Mouse (Mus musculus): Measurements from ENCODE around the gene Slc22a20. TPM values are rescaled to one million over a fixed set of nuclear protein-coding genes. Genes with fewer than 3 reads are reported as not detected.

Gene Slc22a20
- polyA plus RNA-seq, 1 experiment from 2014 or later, result not detected

GRCm38 (mm10) chr19:5957371-5957770 is 28.6 kb downstream of the Slc22a20 start:
- Histone ChIP-seq H3K4me3 (no peak overlapping the region), H3K9me3 (no peaks in the 10 kb centered on the region), H3K27me3 (replicated peaks; ENCODE audit: low read depth, poor library complexity, severe bottlenecking) (no peaks in the 10 kb centered on the region), H3K4me1 (peaks cover 31% of the 10 kb centered on the region), H3K27ac (replicated peaks) (no peak overlapping the region), H3K36me3 (replicated peaks) (peaks cover 91% of the 10 kb centered on the region)
- DNase-seq (ENCODE audit: low spot score), result no peak
- WGBS, result 82% methylated on average over 5 of the region's 5 CpGs

GRCm38 (mm10) chr19:5956685-5957084 is 29.3 kb downstream of the Slc22a20 start:
- Histone ChIP-seq H3K4me1 (peaks cover 34% of the 10 kb centered on the region), H3K4me3 (no peak overlapping the region), H3K36me3 (replicated peaks) (peaks cover 96% of the 10 kb centered on the region), H3K27ac (replicated peaks) (no peak overlapping the region), H3K27me3 (replicated peaks; ENCODE audit: low read depth, poor library complexity, severe bottlenecking) (no peaks in the 10 kb centered on the region), H3K9me3 (no peaks in the 10 kb centered on the region)
- peak; percentile 81 for DNase-seq (ENCODE audit: low spot score)
- WGBS, result 37% methylated on average over 3 of the region's 3 CpGs

- H3K27me3 ChIP-seq (replicated peaks; ENCODE audit: low read depth, poor library complexity, severe bottlenecking), result no peaks in the 10 kb centered on the region
- peaks cover 96% of the 10 kb centered on the region for H3K36me3 ChIP-seq (replicated peaks)
- WGBS, result 85% methylated on average over 28 of the region's 28 CpGs
- no peak for DNase-seq (ENCODE audit: low spot score)
- peaks cover 31% of the 10 kb centered on the region for H3K4me1 ChIP-seq
- no peak overlapping the region; the same call in 1 of the 2 replicates for H3K27ac ChIP-seq (replicated peaks)
- H3K9me3 ChIP-seq, result no peaks in the 10 kb centered on the region
- H3K4me3 ChIP-seq, result peak overlapping the region; percentile 2; the same call in 1 of the 2 replicates
Observed at GRCm38 (mm10) chr19:5955704-5956670, 30.0 kb downstream of the Slc22a20 start.

GRCm38 (mm10) chr19:5954936-5955335 is 31.0 kb downstream of the Slc22a20 start:
- H3K36me3 ChIP-seq (replicated peaks), result peaks cover 96% of the 10 kb centered on the region

GRCm38 (mm10) chr19:5954031-5954710 is 31.8 kb downstream of the Slc22a20 start:
- H3K36me3 ChIP-seq (replicated peaks), result peaks cover 96% of the 10 kb centered on the region
- H3K4me3 ChIP-seq, result no peak overlapping the region
- H3K4me1 ChIP-seq, result peaks cover 29% of the 10 kb centered on the region
- 88% methylated on average over 22 of the region's 22 CpGs for WGBS
- DNase-seq (ENCODE audit: low spot score), result no peak
- no peaks in the 10 kb centered on the region for H3K9me3 ChIP-seq
- no peak overlapping the region for H3K27ac ChIP-seq (replicated peaks)
- H3K27me3 ChIP-seq (replicated peaks; ENCODE audit: low read depth, poor library complexity, severe bottlenecking), result no peaks in the 10 kb centered on the region

More at GRCm38 (mm10) chr19:5954936-5955335, 31.0 kb downstream of the Slc22a20 start:
- Histone ChIP-seq H3K4me3 (no peak overlapping the region), H3K27ac (replicated peaks) (no peak overlapping the region), H3K27me3 (replicated peaks; ENCODE audit: low read depth, poor library complexity, severe bottlenecking) (no peaks in the 10 kb centered on the region), H3K4me1 (peaks cover 29% of the 10 kb centered on the region), H3K9me3 (no peaks in the 10 kb centered on the region)
- no peak for DNase-seq (ENCODE audit: low spot score)
- WGBS, result 91% methylated on average over 10 of the region's 10 CpGs

- DNase-seq (ENCODE audit: low spot score), result no peak
- WGBS, result 93% methylated on average over 19 of the region's 19 CpGs
- H3K4me3 ChIP-seq, result 0 out of 2 replicates have a peak overlapping the region, but pooled peaks have one; percentile 8
- peaks cover 29% of the 10 kb centered on the region for H3K4me1 ChIP-seq
- no peaks in the 10 kb centered on the region for H3K9me3 ChIP-seq
- peak overlapping the region; percentile 70; the same call in 1 of the 2 replicates for H3K27ac ChIP-seq (replicated peaks)
- peaks cover 96% of the 10 kb centered on the region for H3K36me3 ChIP-seq (replicated peaks)
- H3K27me3 ChIP-seq (replicated peaks; ENCODE audit: low read depth, poor library complexity, severe bottlenecking), result no peaks in the 10 kb centered on the region
Observed at GRCm38 (mm10) chr19:5953201-5953770, 32.7 kb downstream of the Slc22a20 start.

- Histone ChIP-seq H3K4me3 (no peak overlapping the region; the same call in 1 of the 2 replicates), H3K4me1 (peaks cover 29% of the 10 kb centered on the region), H3K36me3 (replicated peaks) (peaks cover 96% of the 10 kb centered on the region), H3K9me3 (no peaks in the 10 kb centered on the region), H3K27ac (replicated peaks) (peak overlapping the region; percentile 70), H3K27me3 (replicated peaks; ENCODE audit: low read depth, poor library complexity, severe bottlenecking) (no peaks in the 10 kb centered on the region)
- peak; percentile 33 for DNase-seq (ENCODE audit: low spot score)
- 72% methylated on average over 13 of the region's 13 CpGs for WGBS
Observed at GRCm38 (mm10) chr19:5952071-5952691, 33.8 kb downstream of the Slc22a20 start.

- Histone ChIP-seq H3K27ac (replicated peaks) (peak overlapping the region; percentile 65; the same call in 1 of the 2 replicates), H3K36me3 (replicated peaks) (peaks cover 97% of the 10 kb centered on the region)
- WGBS, result 93% methylated on average over 16 of the region's 16 CpGs
Observed at GRCm38 (mm10) chr19:5951631-5952030, 34.3 kb downstream of the Slc22a20 start.

GRCm38 (mm10) chr19:5950218-5950617 is 35.7 kb downstream of the Slc22a20 start:
- H3K4me3 ChIP-seq, result no peak overlapping the region
- no peak overlapping the region for H3K27ac ChIP-seq (replicated peaks)
- WGBS, result 94% methylated on average over 11 of the region's 11 CpGs
- H3K4me1 ChIP-seq, result peaks cover 25% of the 10 kb centered on the region
- DNase-seq (ENCODE audit: low spot score), result no peak
- H3K9me3 ChIP-seq, result no peaks in the 10 kb centered on the region
- H3K27me3 ChIP-seq (replicated peaks; ENCODE audit: low read depth, poor library complexity, severe bottlenecking), result no peaks in the 10 kb centered on the region
- peaks cover 100% of the 10 kb centered on the region for H3K36me3 ChIP-seq (replicated peaks)

More at GRCm38 (mm10) chr19:5951631-5952030, 34.3 kb downstream of the Slc22a20 start:
- H3K9me3 ChIP-seq, result no peaks in the 10 kb centered on the region
- peaks cover 29% of the 10 kb centered on the region for H3K4me1 ChIP-seq
- no peak overlapping the region for H3K4me3 ChIP-seq
- no peaks in the 10 kb centered on the region for H3K27me3 ChIP-seq (replicated peaks; ENCODE audit: low read depth, poor library complexity, severe bottlenecking)
- no peak for DNase-seq (ENCODE audit: low spot score)

- Histone ChIP-seq H3K9me3 (no peaks in the 10 kb centered on the region), H3K27ac (replicated peaks) (no peak overlapping the region), H3K4me1 (no peaks in the 10 kb centered on the region), H3K36me3 (replicated peaks) (peaks cover 100% of the 10 kb centered on the region), H3K4me3 (no peak overlapping the region), H3K27me3 (replicated peaks; ENCODE audit: low read depth, poor library complexity, severe bottlenecking) (no peaks in the 10 kb centered on the region)
- WGBS, result 85% methylated on average over 8 of the region's 8 CpGs
- DNase-seq (ENCODE audit: low spot score), result peak; percentile 7
Observed at GRCm38 (mm10) chr19:5945891-5946290, 40.1 kb downstream of the Slc22a20 start.

GRCm38 (mm10) chr19:5945027-5945426 is 40.9 kb downstream of the Slc22a20 start:
- H3K9me3 ChIP-seq, result no peaks in the 10 kb centered on the region
- H3K36me3 ChIP-seq (replicated peaks), result peaks cover 100% of the 10 kb centered on the region
- H3K27ac ChIP-seq (replicated peaks), result no peak overlapping the region
- no peak for DNase-seq (ENCODE audit: low spot score)
- 85% methylated on average over 7 of the region's 7 CpGs for WGBS
- H3K4me3 ChIP-seq, result no peak overlapping the region
- no peaks in the 10 kb centered on the region for H3K4me1 ChIP-seq
- no peaks in the 10 kb centered on the region for H3K27me3 ChIP-seq (replicated peaks; ENCODE audit: low read depth, poor library complexity, severe bottlenecking)

- WGBS, result 85% methylated on average over 8 of the region's 8 CpGs
- peak overlapping the region; percentile 14; the same call in 1 of the 2 replicates for H3K27ac ChIP-seq (replicated peaks)
Observed at GRCm38 (mm10) chr19:5944145-5944544, 41.8 kb downstream of the Slc22a20 start.

More at GRCm38 (mm10) chr19:5944145-5944544, 41.8 kb downstream of the Slc22a20 start:
- peaks cover 100% of the 10 kb centered on the region for H3K36me3 ChIP-seq (replicated peaks)
- H3K4me3 ChIP-seq, result no peak overlapping the region
- no peaks in the 10 kb centered on the region for H3K4me1 ChIP-seq
- no peaks in the 10 kb centered on the region for H3K9me3 ChIP-seq
- H3K27me3 ChIP-seq (replicated peaks; ENCODE audit: low read depth, poor library complexity, severe bottlenecking), result no peaks in the 10 kb centered on the region
- no peak for DNase-seq (ENCODE audit: low spot score)
